Mouse (Mus musculus) lung, postnatal 14 days (tissue): ENCODE measurements around the gene Ccdc63.
"Not testable (repeated sequence)": the region's sequence is repeated elsewhere in the genome, so short reads cannot be mapped to it uniquely, and the experiment has no call there.

ENCODE experiments used
- DNase-seq: peaks from one replicate; pipeline ENCODE4 v3.0.0; 2021

Gene Ccdc63

GRCm38 (mm10) chr5:122148107-122148506, 7.5 kb upstream of the Ccdc63 start:
- no peak for DNase-seq

DNA sequence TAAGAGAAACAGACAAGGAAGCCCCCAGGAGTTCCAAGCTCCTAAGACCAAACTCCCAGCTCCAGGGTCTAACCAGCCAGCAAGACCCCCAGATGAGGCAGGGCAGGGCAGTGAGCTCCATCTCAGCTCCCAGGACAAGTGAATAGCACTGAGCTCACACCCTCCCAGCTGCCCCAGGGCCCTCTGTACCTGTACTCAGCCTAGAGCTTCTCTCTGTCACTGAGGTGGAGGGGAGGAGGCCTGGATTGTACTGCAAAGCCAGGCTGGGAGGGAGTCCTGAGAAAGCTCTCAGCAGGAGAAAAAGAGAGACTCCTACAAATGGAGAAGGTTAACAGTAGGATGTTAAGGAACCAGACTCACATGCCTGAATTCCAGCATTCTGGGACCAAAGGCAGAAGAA, 6.0 kb upstream of the Ccdc63 start:
- DNase-seq, result no peak

GRCm38 (mm10) chr5:122146056-122146580, 5.5 kb upstream of the Ccdc63 start:
- DNase-seq, result peak; percentile 74

DNA sequence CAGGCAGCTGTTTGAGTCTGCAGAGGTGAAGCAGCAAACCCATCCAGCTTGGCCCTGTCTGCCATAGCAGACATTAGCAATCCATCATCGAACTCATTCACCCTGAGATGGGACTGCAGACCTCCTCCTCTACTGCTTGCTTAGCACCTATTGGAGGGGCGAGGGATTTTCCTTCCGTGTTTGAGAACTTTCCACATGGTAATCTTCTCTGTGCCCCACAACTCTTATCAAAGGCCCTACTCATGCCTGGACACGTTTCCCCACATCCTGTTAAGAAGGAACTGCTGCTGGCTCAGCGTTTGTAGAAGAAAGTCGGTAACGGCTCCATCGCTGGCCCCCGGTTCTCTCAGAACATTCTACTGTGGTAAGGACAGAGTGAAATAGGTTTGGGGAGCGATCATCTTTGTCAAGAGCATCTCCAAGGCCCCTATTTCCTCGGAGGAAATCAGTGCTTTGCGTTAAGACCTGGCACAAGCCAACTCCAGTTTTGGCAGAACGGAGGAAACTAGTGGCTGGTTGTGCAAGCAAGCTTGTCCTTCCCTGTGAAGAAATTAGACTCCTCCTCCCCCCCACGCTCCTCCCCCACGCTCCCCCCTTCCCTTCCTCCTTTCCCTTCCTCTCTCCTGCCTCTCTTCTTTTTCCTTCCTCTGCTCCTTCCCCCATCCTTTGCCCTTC, 4.9 kb upstream of the Ccdc63 start:
- DNase-seq, result peak; percentile 67

GRCm38 (mm10) chr5:122144825-122145224, 4.2 kb upstream of the Ccdc63 start:
- no peak for DNase-seq

GRCm38 (mm10) chr5:122143543-122143942, 2.9 kb upstream of the Ccdc63 start:
- peak; percentile 58 for DNase-seq

DNA sequence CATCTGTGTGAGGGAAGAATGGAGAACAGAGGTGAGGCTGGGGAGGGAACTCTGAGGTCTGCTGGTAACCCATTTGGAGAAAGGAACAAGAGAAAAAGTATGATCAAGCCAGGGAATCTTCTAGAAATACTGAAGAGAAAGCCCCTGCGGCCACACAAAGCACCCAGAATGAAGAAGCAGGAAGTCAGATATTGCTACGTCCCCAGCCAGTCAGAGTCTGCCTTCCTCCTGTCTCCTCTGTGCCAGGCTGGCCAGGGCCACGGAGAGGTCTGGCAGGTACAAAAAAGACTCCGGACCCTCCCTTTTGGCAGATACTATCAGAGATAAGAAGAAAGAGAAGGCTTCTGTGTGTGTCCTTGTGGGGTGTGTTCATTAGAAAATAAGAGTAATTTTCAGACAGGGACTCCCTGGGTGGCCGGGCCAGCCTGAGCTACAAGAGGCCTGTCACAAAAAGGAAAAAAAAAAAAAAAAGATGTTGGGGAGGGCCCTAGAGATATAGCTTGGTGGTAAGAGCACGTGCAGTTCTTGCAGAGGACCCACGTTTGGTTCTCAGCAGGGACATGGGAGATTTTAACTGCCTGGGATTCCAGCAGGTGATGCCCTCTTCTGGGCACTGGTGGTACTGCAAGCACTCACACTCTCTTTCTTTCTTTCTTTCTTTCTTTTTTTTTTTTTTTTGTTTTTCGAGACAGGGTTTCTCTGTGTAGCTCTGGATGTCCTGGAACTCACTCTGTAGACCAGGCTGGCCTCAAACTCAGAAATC, 1.8 kb upstream of the Ccdc63 start:
- DNase-seq, result peak; percentile 72

DNA sequence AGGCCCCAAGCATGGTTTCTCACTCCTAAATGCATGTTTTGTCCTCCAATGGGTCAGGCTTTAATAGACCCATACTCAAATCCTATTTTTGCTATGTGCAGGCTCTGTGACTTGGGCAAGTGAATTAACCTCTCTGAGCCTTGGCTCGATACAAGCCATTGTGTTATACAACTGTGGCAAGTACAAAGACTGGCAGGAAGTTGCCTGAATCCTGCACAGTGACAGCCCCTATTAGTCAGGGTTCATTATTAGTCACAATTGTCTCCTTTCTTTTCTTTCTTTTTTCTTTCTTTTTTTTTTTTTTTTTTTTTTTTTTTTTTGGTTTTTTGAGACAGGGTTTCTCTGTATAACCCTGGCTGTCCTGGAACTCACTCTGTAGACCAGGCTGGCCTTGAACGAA, 852 bp downstream of the Ccdc63 start:
- DNase-seq, result not testable (repeated sequence)

DNA sequence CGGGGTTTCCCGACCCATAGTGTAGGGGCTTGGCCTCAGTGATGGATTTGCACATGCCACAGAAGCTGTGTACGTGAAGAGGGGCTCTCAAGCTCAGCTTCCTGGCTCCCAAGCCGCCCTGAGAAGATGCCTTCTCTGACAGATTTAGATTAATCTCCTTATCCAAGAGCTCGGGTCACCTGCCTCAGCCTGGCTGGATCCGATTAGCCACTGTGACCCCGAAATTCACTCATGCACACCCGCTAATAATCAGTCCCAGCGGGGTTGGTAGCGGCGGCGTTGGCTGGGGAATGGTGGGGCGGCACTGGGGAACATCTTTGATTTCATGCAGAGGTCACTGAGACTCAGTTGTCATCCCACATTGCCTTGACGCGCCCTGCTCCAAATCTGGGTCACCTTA, 1.8 kb downstream of the Ccdc63 start:
- DNase-seq, result no peak

DNA sequence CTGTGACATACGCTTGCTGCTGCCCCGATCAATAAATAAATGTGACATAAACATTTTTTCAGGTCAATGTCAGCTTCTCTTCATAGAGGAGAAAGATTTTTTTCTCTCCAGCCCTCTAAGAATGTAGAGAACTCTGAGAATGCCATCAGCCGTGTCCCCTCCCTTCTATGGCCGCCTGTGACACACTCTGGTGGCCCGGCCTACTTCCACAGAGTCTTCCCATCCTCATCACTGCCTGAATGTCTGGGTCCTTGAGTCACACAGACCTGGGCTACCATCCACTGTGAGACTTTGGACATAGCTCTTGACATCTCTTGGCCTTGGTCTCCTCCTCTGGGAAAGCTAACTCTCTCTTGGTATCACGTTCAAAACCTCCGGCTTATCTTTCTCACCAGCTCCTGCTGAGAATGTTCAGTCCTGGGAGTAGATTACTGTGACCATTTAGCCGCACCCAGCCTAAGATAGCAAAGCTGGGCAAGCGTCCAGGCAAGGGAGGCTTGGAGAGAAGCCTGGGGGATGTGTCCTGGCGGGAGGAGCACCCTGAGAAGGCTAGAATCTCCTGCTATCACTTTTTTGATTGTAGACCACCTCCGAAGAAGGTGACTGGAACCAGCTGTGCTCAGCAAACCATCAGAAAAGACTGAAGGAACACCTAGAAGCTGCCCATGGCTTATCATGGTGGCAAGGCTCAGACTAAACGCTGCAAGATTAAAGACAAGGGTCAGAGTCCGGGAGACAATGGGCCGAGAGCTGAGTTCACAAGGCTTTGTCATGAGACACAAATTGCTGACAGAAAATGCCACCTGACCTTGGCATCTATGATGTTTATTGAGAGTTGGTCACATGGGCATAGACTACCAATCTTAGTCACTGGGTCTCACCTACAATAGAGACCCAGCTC, 3.9 kb downstream of the Ccdc63 start:
- peak; percentile 70 for DNase-seq

DNA sequence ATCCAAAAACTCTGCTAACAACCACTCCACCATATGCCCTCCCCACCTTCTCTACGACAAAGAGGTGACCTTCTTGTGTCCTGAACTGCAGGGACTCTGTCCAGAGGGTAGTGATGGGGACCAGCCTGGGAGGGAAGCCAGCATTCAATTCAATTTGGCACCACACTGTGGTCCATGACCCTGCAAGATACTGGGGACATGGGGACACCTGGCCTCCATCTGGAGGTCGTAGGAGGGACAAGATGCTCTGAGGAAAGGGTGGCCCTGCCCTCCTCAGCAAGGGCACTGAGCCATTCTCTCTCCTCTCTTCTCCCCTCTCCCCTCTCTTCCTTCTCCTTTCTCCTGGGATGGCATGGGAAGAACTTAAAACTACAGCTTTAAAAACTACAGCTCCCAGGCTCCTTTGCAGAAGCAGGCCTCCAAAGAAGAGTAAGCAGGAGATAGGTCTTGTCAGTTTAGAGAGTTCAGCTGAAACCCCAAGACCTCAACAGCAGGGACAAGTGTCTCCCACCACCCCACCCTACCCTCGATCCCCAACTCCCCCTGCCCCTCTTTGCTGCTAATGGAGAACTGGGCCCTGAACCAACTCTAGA, 5.2 kb downstream of the Ccdc63 start:
- no peak for DNase-seq

DNA sequence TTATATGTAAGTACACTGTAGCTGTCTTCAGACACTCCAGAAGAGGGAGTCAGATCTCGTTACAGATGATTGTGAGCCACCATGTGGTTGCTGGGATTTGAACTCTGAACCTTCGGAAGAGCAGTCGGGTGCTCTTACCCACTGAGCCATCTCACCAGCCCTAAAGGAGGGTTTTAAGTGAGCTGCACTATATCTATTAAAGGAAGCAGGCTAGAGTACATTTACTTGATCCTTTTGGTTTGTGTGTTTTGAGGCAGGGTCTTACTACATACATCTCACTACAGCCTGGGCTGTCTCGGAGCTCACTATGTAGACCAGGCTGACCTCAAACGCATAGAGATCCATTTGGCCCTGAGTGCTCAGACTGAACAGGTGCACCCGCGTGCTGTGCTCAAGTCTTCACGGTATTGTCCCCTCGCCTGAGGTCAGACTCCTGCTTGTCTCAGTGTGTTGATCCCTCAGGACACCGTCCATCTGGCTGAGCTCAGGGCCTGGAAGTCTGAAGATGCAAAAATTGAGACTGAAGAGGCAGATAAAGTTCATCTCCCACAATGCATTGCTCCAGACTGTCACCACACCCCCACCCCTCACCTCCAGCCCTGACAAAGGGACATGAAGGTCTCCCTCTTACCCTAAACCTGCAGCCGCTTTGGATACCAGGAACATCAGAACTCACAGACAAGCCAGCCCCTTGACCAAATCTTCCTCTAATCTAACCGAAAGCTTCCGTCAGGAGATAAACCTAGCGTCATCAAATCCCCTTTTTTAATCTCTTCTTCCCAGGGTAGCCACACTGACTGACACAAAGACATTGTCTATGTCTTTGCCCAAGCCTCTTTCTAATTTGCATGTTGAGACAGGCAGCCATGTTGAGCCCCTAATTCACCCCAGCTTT, 6.0 kb downstream of the Ccdc63 start:
- DNase-seq, result no peak

DNA sequence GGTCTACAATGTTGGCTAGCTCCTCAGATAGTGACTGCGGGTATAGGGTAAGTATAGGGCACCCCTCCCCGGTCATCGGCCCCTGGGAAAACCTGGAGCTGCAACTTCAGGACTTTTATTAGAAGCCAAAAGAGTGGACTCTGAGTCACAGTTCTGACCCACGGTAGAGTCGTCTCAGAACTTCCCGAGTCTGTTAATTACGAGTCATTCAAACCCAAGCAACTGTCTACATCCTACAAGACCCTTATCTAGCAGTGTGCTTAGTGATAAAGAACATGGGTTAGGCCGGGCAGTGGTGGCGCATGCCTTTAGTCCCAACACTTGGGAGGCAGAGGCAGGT, 7.6 kb downstream of the Ccdc63 start:
- DNase-seq, result no peak

DNA sequence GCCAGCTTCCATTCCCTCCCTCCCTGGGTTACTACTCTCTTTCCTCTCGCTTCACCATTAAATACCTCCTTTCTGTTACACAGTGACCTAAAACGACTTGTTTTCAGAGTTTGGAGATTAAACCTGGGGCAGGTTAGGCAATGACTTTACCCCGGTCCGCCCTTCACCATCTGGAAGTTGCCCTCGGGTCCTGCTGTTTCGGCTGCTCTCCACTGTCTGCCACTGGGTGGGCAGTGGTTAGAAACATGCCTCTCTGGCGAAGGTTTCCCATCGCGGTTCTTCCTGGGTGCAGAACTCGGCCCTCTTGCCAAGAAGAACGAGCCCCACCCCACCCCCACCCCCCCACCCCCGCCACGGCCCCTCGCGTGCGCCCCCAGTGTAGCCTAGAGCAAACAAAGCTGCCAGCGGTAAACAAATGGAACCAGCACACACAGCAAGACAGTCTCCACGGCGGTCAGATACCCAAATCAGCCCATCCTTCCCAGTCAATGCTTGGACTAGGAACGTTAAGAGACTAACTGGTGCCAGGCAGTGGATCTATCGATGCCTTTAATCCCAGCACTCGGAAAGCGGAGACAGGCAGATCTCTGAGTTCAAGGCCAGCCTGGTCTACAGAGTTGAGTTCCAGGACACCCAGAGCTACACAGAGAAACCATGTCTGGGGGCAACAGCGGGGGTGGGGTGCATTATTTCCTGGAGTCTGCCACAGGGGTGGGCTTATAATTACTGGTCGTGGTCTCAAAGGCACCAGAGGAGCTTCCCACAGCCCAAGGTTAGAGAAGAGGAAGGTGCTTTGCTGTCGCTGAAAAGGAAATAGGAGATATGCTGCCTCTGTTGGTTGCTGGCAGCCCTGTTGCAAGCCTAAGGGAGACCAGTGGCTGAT, 8.2 kb downstream of the Ccdc63 start:
- DNase-seq, result no peak

DNA sequence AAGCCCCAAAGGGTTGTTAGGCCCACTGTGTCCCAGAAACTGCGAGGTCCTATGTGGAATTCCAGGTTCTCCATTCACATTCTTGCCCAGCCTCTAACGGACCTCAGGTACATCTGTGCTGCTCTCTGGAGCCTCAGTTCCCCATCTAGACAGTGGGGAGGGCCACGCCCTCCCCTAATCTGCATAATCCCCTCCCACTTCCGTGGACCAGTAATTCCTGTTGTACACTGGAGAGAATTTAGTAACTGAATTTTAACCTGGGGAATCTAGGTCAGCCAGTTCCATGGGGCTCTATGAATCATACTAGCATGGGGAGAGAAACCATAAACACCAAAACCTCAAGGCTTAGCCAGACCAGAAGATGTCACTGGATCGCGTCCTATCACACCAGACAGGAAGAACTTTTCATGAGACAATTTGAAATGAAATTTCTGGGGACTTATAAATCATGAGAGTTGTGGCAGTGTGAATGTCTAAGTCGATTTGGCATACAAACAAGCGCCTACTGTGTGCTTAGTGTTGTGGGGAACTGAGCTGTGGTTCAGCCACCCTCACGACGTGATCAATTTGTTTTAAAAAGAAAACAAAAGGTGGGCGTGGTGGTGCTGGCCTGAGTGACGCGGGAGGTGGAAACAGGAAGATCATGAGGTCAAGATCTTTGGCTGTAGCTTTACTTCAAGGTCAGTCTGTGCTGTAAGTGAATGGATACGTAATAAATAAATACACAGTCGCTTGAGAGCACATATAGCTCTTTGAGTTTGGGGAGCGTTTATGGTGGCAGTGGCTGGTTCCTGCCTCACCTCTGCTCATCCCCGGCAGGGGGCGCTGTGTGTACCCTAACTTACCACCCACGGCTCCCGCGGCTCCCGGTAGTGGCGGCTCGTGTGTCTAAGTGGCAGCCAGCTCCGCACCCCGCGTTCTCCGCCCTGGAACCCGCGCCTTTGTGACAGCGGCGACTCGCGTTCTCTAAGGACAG, 9.3 kb downstream of the Ccdc63 start:
- peak; percentile 94 for DNase-seq

GRCm38 (mm10) chr5:122130341-122130998, 10.2 kb downstream of the Ccdc63 start:
- no peak for DNase-seq

GRCm38 (mm10) chr5:122129068-122129655, 11.5 kb downstream of the Ccdc63 start:
- peak; percentile 87 for DNase-seq

- no peak for DNase-seq
These were observed 15.3 kb downstream of the Ccdc63 start for GRCm38 (mm10) chr5:122125211-122125760.
